Comparison of ENCODE assay signal across 9 mouse cellular contexts in the genomic region with DNA sequence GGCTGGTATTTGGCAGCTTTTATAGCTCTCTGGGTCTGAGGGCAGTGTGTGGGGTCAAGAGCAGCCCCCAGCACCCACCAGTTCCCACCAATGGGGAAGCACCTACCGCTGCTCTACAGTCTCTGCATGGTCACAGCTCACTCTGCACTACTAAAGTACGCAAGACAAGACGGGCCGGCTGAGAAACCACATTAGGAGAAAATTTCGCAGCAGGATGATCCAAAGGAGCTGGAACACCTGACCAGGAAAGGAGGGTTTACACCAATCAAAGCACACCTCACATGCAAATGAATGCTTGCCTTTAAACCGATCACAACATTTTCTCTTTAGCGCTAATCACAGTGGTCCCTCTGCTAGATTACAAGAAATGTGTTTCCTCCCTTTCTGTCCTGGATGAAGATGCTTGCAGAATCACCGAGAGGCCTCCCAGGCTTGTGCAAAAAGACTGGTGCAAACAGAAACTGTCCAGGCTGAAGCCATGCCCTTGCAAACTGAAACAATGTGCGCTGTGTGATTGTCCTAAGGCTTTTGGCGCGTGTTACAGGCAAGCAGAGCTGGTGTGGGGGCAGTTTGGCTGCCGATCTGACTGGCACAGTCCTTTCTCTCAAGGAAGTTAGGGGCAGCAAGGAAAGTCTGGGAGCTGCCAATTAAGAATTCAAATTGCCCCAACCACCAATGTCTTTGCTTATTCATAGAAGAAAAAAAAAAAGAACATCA. TPM values are rescaled to one million over a fixed set of nuclear protein-coding genes. Genes with fewer than 3 reads are reported as not detected.
DNase-seq lines count a peak whose midpoint lies in the region; ATAC-seq and TF ChIP-seq lines count a peak whose summit lies in the region.
"Had no signal": no experiment of that assay in that cellular context is flagged by ENCODE, and none has a peak within 500 bp of the region (broad histone marks: within the 10 kb centered on the region; RNA-seq: fewer than 3 reads in every experiment).

No protein-coding gene starts in this region.

- no peak overlapping the region for H3K27ac ChIP-seq in intestine, postnatal 0 days (ENCODE audit: low read depth, low read length)
- H3K27ac ChIP-seq in neural tube, embryonic 13.5 days (replicated peaks): no peak overlapping the region

- DNase-seq in frontal cortex, postnatal 10 days (ENCODE audit: low spot score in 2 of 2): peak; percentile 4 to 9
- peak; percentile 1 for DNase-seq in thymus, postnatal 0 days (ENCODE audit: low spot score)
- DNase-seq in thymus, postnatal 25 days: no peak
- no peak for DNase-seq in urinary bladder, postnatal 10 days (ENCODE audit: low spot score)
- DNase-seq in gastrocnemius, postnatal 10 days: no peak

- 0 out of 2 replicates have a peak overlapping the region, but pooled peaks have one; percentile 13 for H3K4me3 ChIP-seq in intestine, postnatal 0 days (ENCODE audit: low read depth, low read length)
- H3K4me3 ChIP-seq in neural tube, embryonic 13.5 days: peak overlapping the region; percentile 16; the same call in 1 of the 2 replicates

- peaks cover 7% of the 10 kb centered on the region; the same call in 1 of the 2 replicates for H3K27me3 ChIP-seq in intestine, postnatal 0 days (replicated peaks; ENCODE audit: control insufficient read depth, insufficient read depth, low read length)
- peaks cover 59% of the 10 kb centered on the region for H3K27me3 ChIP-seq in neural tube, embryonic 13.5 days

- TF ChIP-seq CTCF in intestine, postnatal 0 days (IDR thresholded peaks at IDR 0.05; ENCODE audit: low read depth): no peak

- no peak overlapping the region for H3K9ac ChIP-seq in intestine, postnatal 0 days (ENCODE audit: low read depth, low read length)
- 0 out of 2 replicates have a peak overlapping the region, but pooled peaks have one; percentile 23 for H3K9ac ChIP-seq in neural tube, embryonic 13.5 days

- peak overlapping the region; percentile 37; the same call in 1 of the 2 replicates for H3K4me2 ChIP-seq in intestine, postnatal 0 days (replicated peaks; ENCODE audit: low read depth)
- peak overlapping the region; percentile 41 for H3K4me2 ChIP-seq in neural tube, embryonic 13.5 days

- WGBS in intestine, postnatal 0 days: 21% methylated on average over 12 of the region's 12 CpGs
- 14% methylated on average over 12 of the region's 12 CpGs for WGBS in neural tube, embryonic 13.5 days

- no peaks in the 10 kb centered on the region for H3K9me3 ChIP-seq in intestine, postnatal 0 days (ENCODE audit: control insufficient read depth)
- H3K9me3 ChIP-seq in neural tube, embryonic 13.5 days: no peaks in the 10 kb centered on the region

- no peaks in the 10 kb centered on the region for H3K36me3 ChIP-seq in intestine, postnatal 0 days (ENCODE audit: control insufficient read depth, insufficient read depth)
- H3K36me3 ChIP-seq in neural tube, embryonic 13.5 days: no peaks in the 10 kb centered on the region

- H3K4me1 ChIP-seq in intestine, postnatal 0 days (replicated peaks; ENCODE audit: control insufficient read depth, insufficient read depth, low read length): peaks cover 6% of the 10 kb centered on the region
- H3K4me1 ChIP-seq in neural tube, embryonic 13.5 days (replicated peaks): peaks cover 22% of the 10 kb centered on the region

- ATAC-seq in frontal cortex, adult (ENCODE audit: low TSS enrichment): no peak
- ATAC-seq in intestine, postnatal 0 days: no peak
- no peak for ATAC-seq in neural tube, embryonic 13.5 days (ENCODE audit: low read depth)

RNA-seq across cellular contexts. Expression of a gene that starts 21.9 kb away (rescaled TPM):
- 14.6 and 14.9 TPM in 2 replicates for polyA plus RNA-seq in thymus, postnatal 0 days (2015; fragmentation: Nextera tagmentation; extraction: Ambion mirVana)
- polyA plus RNA-seq in intestine, postnatal 0 days (2015; fragmentation: Nextera tagmentation; extraction: Ambion mirVana): 8.1 and 8.2 TPM in 2 replicates
- 17.4 and 17.8 TPM in 2 replicates for polyA plus RNA-seq in neural tube, embryonic 13.5 days (2015; fragmentation: Nextera tagmentation; extraction: Ambion mirVana)
- total RNA-seq in gastrocnemius, postnatal 10 days (2021): 1 to 10 TPM; 3.3 to 4.1 TPM

RNA-seq across cellular contexts. Expression of a gene that starts 57.1 kb away (rescaled TPM):
- polyA plus RNA-seq in thymus, postnatal 0 days (2015; fragmentation: Nextera tagmentation; extraction: Ambion mirVana): 1.5 and 1.7 TPM in 2 replicates
- 3.1 and 3.4 TPM in 2 replicates for polyA plus RNA-seq in intestine, postnatal 0 days (2015; fragmentation: Nextera tagmentation; extraction: Ambion mirVana)
- 24.4 and 28.8 TPM in 2 replicates for polyA plus RNA-seq in neural tube, embryonic 13.5 days (2015; fragmentation: Nextera tagmentation; extraction: Ambion mirVana)
- 1 to 10 TPM; 6.6 to 7.0 TPM for total RNA-seq in gastrocnemius, postnatal 10 days (2021)

RNA-seq across cellular contexts. Expression of a gene that starts 58.5 kb away (rescaled TPM):
- polyA plus RNA-seq in thymus, postnatal 0 days (2015; fragmentation: Nextera tagmentation; extraction: Ambion mirVana): 0.05 and 0.08 TPM in 2 replicates
- not detected in 2 replicates for polyA plus RNA-seq in intestine, postnatal 0 days (2015; fragmentation: Nextera tagmentation; extraction: Ambion mirVana)
- not detected in 2 replicates for polyA plus RNA-seq in neural tube, embryonic 13.5 days (2015; fragmentation: Nextera tagmentation; extraction: Ambion mirVana)
- total RNA-seq in gastrocnemius, postnatal 10 days (2021): not detected
- total RNA-seq: gastrocnemius, postnatal 4 days had no signal

Comparison
In these comparisons a context has a peak if more than half of its experiments do, and no peak if none do; other contexts are left out.
1. DNase-seq: peak in frontal cortex, postnatal 10 days (2 of 2) and thymus, postnatal 0 days (single experiment); none in thymus, postnatal 25 days (single experiment), urinary bladder, postnatal 10 days (single experiment) and gastrocnemius, postnatal 10 days (single experiment).